Mouse (Mus musculus) myocyte (in vitro differentiated cells): ENCODE data around the gene Lrrc4c. TPM values are rescaled to one million over a fixed set of nuclear protein-coding genes. Genes with fewer than 3 reads are reported as not detected.
A peak's percentile ranks its signal among the peaks of the same experiment; 100 is the strongest.

Source experiments
- H3K27me3 ChIP-seq: one replicate; pipeline ENCODE4 v1.6.1; 2011; ENCODE audit not compliant: control insufficient read depth, insufficient read depth, insufficient read length
- H3K36me3 ChIP-seq: one replicate; pipeline ENCODE4 v1.6.1; 2011; ENCODE audit not compliant: control insufficient read depth, insufficient read depth
- H3K4me2 ChIP-seq: one replicate; pipeline ENCODE4 v1.6.1; 2011; ENCODE audit warnings: low read depth, control low read depth
- H3K4me3 ChIP-seq: one replicate; pipeline ENCODE4 v1.5.1; 2011; ENCODE audit warnings: mild to moderate bottlenecking, control low read depth, moderate library complexity
- H3K79me2 ChIP-seq: one replicate; pipeline ENCODE4 v1.6.1; 2011; ENCODE audit not compliant: control insufficient read depth, insufficient read depth
- H3ac ChIP-seq: one replicate; pipeline ENCODE4 v1.6.1; 2011; ENCODE audit not compliant: control insufficient read depth, insufficient read length
- CEBPB ChIP-seq: IDR thresholded peaks from 2 replicates; pipeline ENCODE4 v1.6.1; 2011; ENCODE audit warnings: mild to moderate bottlenecking, moderate library complexity; ENCODE audit not compliant: poor library complexity, insufficient read depth, severe bottlenecking
- E2F4 ChIP-seq: IDR thresholded peaks from one replicate; pipeline ENCODE4 v1.6.1; 2011; ENCODE audit warnings: mild to moderate bottlenecking, control low read depth, moderate library complexity; ENCODE audit not compliant: insufficient read depth
- MAX ChIP-seq: IDR thresholded peaks from one replicate; pipeline ENCODE4 v1.6.1; 2011; ENCODE audit warnings: low read depth, mild to moderate bottlenecking, control low read depth
- MYOD1 ChIP-seq, 3 experiments: IDR thresholded peaks; one replicate each; pipeline ENCODE4 v1.6.1; 2011; ENCODE audit warnings: control low read depth in 2 of 3, low read depth in 2 of 3, mild to moderate bottlenecking in 2 of 3, moderate library complexity in 1 of 3; ENCODE audit not compliant: insufficient read length in 2 of 3, control insufficient read depth in 1 of 3
- MYOG ChIP-seq, 3 experiments: IDR thresholded peaks; one replicate each; pipeline ENCODE4 v1.6.1; 2011; ENCODE audit warnings: control low read depth in 2 of 3, low read depth in 2 of 3, mild to moderate bottlenecking in 2 of 3; ENCODE audit not compliant: insufficient read length in 2 of 3, control insufficient read depth in 1 of 3, insufficient read depth in 1 of 3
- POLR2A ChIP-seq: IDR thresholded peaks from one replicate; pipeline ENCODE4 v1.6.1; 2011; ENCODE audit warnings: low read depth, mild to moderate bottlenecking, control low read depth, moderate library complexity; ENCODE audit not compliant: insufficient read length
- POLR2AphosphoS2 ChIP-seq: IDR thresholded peaks from one replicate; pipeline ENCODE4 v1.6.1; 2011; ENCODE audit warnings: low read depth, control low read depth; ENCODE audit not compliant: insufficient read length
- REST ChIP-seq: IDR thresholded peaks from one replicate; pipeline ENCODE4 v1.6.1; 2011; ENCODE audit warnings: mild to moderate bottlenecking, control low read depth, moderate library complexity; ENCODE audit not compliant: insufficient read depth, insufficient read length
- SRF ChIP-seq: IDR thresholded peaks from one replicate; pipeline ENCODE4 v1.6.1; 2011; ENCODE audit warnings: low read depth; ENCODE audit not compliant: control insufficient read depth, insufficient read length
- TCF12 ChIP-seq: IDR thresholded peaks from one replicate; pipeline ENCODE4 v1.6.1; 2011; ENCODE audit warnings: mild to moderate bottlenecking, control low read depth; ENCODE audit not compliant: poor library complexity, insufficient read depth, severe bottlenecking
- TCF3 ChIP-seq: IDR thresholded peaks from one replicate; pipeline ENCODE4 v1.6.1; 2011; ENCODE audit warnings: low read depth, control low read depth; ENCODE audit not compliant: insufficient read length
- USF1 ChIP-seq: IDR thresholded peaks from one replicate; pipeline ENCODE4 v1.6.1; 2011; ENCODE audit warnings: low read depth, mild to moderate bottlenecking, control low read depth, moderate library complexity
- polyA plus RNA-seq: library from polyadenylated mRNA; unstranded; fragments of >200 nt; fragmentation: generic; extraction: Trizol; gene quantifications from one replicate; pipeline ENCODE4 v1.2.1, GENCODE M21; 2012; ENCODE audit warnings: missing spikeins

Lrrc4c gene
- polyA plus RNA-seq, 1 experiment: 1.1 TPM

DNA sequence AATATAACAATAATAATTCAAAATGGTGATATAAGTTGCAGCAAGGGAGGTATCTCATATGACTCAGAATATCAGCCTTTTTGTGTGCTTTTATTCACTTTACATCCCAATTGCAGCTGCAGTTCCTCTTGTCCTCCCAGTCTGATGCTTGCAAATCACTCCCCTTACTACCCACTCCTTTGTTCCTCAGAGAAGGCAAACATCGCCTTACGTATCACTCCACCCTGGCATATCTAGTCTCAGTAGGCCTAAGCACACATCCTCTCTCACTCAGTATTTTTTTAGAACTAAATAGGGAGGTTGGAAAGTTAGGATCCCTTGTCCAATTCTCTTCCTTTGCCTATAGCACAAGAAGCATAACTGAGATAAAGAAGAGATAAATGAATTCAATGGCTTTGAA, 1117.6 kb downstream of the Lrrc4c start:
- TF ChIP-seq TCF3: no peak
- TF ChIP-seq SRF: no peak
- TF ChIP-seq POLR2AphosphoS2: no peak
- TF ChIP-seq CEBPB: no peak
- no peak for TF ChIP-seq POLR2A
- TF ChIP-seq MAX: no peak
- no peak for TF ChIP-seq MYOG (IDR thresholded peaks at IDR 0.05; ENCODE audit: control insufficient read depth in 1 of 3, insufficient read depth in 1 of 3, insufficient read length in 2 of 3, low read depth in 2 of 3)
- TF ChIP-seq REST: no peak
- no peak for TF ChIP-seq MYOD1 (IDR thresholded peaks at IDR 0.05; ENCODE audit: control insufficient read depth in 1 of 3, insufficient read length in 2 of 3, low read depth in 2 of 3)
- no peak for TF ChIP-seq E2F4
- TF ChIP-seq USF1: no peak
- no peak for TF ChIP-seq TCF12
- no peak overlapping the region for H3ac ChIP-seq
- no peaks in the 10 kb centered on the region for H3K79me2 ChIP-seq
- no peak overlapping the region for H3K4me3 ChIP-seq
- H3K27me3 ChIP-seq: no peaks in the 10 kb centered on the region
- no peaks in the 10 kb centered on the region for H3K36me3 ChIP-seq
- H3K4me2 ChIP-seq: no peak overlapping the region

DNA sequence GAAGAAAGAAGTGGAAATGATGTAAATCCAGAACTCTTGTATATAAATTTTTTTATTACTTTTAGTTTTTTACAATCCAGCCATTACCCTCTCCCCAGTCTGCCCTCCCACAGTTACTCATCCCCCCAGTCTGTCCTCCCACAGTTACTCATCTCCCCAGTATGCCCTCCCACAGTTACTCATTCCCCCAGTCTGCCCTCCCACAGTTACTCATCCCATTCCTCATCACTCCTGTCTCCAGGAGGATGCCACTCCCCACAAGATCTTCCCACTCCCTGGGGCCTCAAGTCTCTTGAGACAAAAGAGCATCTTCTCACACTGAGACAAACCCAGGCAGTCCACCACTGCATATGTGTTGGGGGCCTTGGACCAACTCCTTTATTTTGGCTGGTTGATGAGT, 1119.8 kb downstream of the Lrrc4c start:
- TF ChIP-seq TCF3 (peak; percentile 2), MYOG (IDR thresholded peaks at IDR 0.05; ENCODE audit: control insufficient read depth in 1 of 3, insufficient read depth in 1 of 3, insufficient read length in 2 of 3, low read depth in 2 of 3) (no peak)
- H3K36me3 ChIP-seq: no peaks in the 10 kb centered on the region
- no peak overlapping the region for H3K4me3 ChIP-seq
- peak overlapping the region; percentile 40 for H3K4me2 ChIP-seq
- no peaks in the 10 kb centered on the region for H3K79me2 ChIP-seq
- no peak overlapping the region for H3ac ChIP-seq
- no peaks in the 10 kb centered on the region for H3K27me3 ChIP-seq

DNA sequence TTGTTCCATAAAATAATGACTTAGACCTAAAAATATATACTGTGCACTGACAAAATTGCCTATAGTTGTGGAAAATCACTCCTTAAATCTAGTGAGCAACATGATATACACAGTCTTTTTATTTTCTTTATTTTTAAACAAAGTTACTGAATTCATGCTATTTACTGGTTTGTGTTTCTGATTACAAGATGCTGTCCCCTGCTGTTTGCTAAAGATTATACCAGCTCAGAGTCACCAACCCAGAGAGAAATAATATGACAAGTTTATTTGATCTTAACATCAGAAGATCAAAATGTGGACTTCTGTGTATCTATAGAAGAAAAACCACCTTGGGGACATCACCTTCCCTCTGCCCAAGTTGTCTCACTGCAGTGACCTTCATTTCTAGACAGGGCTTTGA, 1145.6 kb downstream of the Lrrc4c start:
- Histone ChIP-seq H3K36me3 (no peaks in the 10 kb centered on the region), H3ac (no peak overlapping the region), H3K79me2 (peaks cover 9% of the 10 kb centered on the region), H3K4me3 (no peak overlapping the region), H3K27me3 (no peaks in the 10 kb centered on the region), H3K4me2 (no peak overlapping the region)
- TF ChIP-seq POLR2A (no peak), REST (no peak), E2F4 (no peak), SRF (no peak), TCF3 (no peak), MYOG (IDR thresholded peaks at IDR 0.05; ENCODE audit: control insufficient read depth in 1 of 3, insufficient read depth in 1 of 3, insufficient read length in 2 of 3, low read depth in 2 of 3) (no peak), MAX (no peak), POLR2AphosphoS2 (no peak), MYOD1 (IDR thresholded peaks at IDR 0.05; ENCODE audit: control insufficient read depth in 1 of 3, insufficient read length in 2 of 3, low read depth in 2 of 3) (no peak), USF1 (no peak), TCF12 (no peak), CEBPB (no peak)

DNA sequence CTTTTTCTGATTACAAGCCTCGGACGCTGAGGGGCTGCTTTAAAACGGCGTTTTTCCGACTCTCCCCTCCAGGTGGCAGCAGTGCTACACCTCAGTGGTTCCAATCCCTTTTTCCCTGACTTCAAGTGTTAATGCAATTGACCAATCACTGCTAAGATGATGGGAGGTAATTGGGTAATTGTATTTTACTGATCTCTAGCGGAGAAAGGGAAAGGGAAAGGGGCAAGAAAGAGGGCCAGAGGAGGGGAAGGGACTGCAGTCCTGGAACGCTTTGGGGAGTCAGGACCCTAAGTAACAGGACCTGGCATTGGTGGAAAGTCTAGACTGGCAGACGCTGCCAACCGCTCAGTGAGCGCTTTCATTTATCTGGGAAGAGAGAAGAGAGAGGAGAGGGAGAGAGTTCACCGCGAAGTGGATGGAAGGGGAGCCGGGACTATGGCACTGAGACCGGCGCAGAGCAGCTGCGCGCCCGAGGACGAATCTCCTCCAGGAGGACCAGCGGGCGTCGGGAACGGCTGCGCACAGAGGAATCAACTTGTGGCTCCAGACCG, 1148.3 kb downstream of the Lrrc4c start:
- H3K4me3 ChIP-seq: peak overlapping the region; percentile 74
- peak overlapping the region; percentile 30 for H3ac ChIP-seq
- no peaks in the 10 kb centered on the region for H3K27me3 ChIP-seq
- TF ChIP-seq E2F4: no peak
- TF ChIP-seq MYOG (IDR thresholded peaks at IDR 0.05; ENCODE audit: control insufficient read depth in 1 of 3, insufficient read depth in 1 of 3, insufficient read length in 2 of 3, low read depth in 2 of 3): peak in 2 of 3 experiments; percentile 62 to 68
- peak in 2 of 3 experiments; percentile 58 to 72 for TF ChIP-seq MYOD1 (IDR thresholded peaks at IDR 0.05; ENCODE audit: control insufficient read depth in 1 of 3, insufficient read length in 2 of 3, low read depth in 2 of 3)
- TF ChIP-seq CEBPB: peak; percentile 35; the same call in 1 of the 2 replicates
- no peak for TF ChIP-seq TCF12
- TF ChIP-seq MAX: no peak
- TF ChIP-seq POLR2A: peak; percentile 47
- no peak for TF ChIP-seq SRF
- no peak for TF ChIP-seq TCF3
- no peak for TF ChIP-seq POLR2AphosphoS2
- TF ChIP-seq REST: no peak
- TF ChIP-seq USF1: no peak
- H3K4me2 ChIP-seq: peak overlapping the region; percentile 63
- H3K79me2 ChIP-seq: peaks cover 26% of the 10 kb centered on the region
- H3K36me3 ChIP-seq: no peaks in the 10 kb centered on the region

DNA sequence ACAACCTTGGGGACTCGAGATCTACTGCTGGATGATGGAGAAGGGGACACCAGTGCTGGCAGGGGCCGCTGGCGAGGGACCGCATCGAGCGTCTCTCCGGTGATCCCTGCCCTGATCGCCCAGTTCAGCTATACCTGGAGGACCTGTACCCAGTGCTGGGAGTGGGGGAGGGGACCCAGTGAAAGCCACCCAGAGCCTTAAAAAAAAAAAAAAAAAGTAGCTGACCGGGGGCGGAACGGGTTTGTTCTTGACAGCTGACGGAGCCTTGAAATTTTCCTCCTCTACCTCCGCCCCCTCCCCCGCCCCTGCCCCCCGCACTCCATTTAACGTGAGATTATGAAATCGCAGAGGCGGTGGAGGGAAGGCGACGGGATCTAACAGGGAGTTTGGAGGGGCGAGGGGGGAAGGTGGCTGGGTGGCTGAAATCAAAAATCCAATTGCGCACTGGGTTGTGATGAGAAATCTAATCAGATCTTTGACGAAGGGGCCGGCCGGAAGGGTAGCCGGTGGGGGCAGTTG, 1149.1 kb downstream of the Lrrc4c start:
- no peaks in the 10 kb centered on the region for H3K27me3 ChIP-seq
- peaks cover 33% of the 10 kb centered on the region for H3K79me2 ChIP-seq
- TF ChIP-seq CEBPB (0 out of 2 replicates have a peak, but pooled peaks have one; percentile 6), SRF (no peak)
- no peaks in the 10 kb centered on the region for H3K36me3 ChIP-seq
- H3K4me3 ChIP-seq: peak overlapping the region; percentile 74
- peak overlapping the region; percentile 63 for H3K4me2 ChIP-seq
- peak overlapping the region; percentile 30 for H3ac ChIP-seq
